Mouse (Mus musculus): ENCODE data around the gene Ltbp2. TPM values are rescaled to one million over a fixed set of nuclear protein-coding genes. Genes with fewer than 3 reads are reported as not detected.

Gene Ltbp2
- 0.04 and 0.21 TPM in 2 replicates for polyA plus RNA-seq (2012)

- TF ChIP-seq GATA1 (IDR thresholded peaks at IDR 0.05; ENCODE audit: low read length) = no peak
These were observed at the start of gene Ltbp2 for GRCm38 (mm10) chr12:84876481-84877121. TSS of gene Ltbp2 (minus strand) at chr12:84876532.

- TF ChIP-seq GATA1 (IDR thresholded peaks at IDR 0.05; ENCODE audit: low read length) = no peak
These were observed 48.0 kb upstream of the Ltbp2 start for GRCm38 (mm10) chr12:84924324-84924723.

- no peak for TF ChIP-seq GATA1 (IDR thresholded peaks at IDR 0.05; ENCODE audit: low read length)
These were observed 45.6 kb upstream of the Ltbp2 start for GRCm38 (mm10) chr12:84921881-84922419.

- TF ChIP-seq GATA1 (IDR thresholded peaks at IDR 0.05; ENCODE audit: low read length) = no peak
These were observed 42.5 kb upstream of the Ltbp2 start for GRCm38 (mm10) chr12:84918809-84919208.

DNA sequence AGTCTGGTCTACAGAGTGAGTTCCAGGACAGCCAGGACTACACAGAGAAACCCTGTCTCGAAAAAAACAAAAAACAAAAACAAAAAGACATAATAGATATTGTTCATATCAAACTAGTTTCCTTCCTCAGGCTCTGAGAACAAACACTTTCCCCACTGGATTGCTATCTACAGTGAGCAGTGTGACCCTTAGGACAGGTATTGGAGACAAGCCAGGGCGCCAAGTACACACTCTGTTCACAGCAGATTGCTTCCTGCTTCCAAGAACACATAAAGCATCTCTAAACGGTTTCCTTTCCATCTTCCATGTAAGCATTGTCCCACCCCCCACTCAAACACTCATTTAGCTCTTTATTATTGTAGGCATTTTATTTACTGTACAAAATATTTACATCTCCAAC is 41.5 kb upstream of the Ltbp2 start:
- no peak for TF ChIP-seq GATA1 (IDR thresholded peaks at IDR 0.05; ENCODE audit: low read length)

- TF ChIP-seq GATA1 (IDR thresholded peaks at IDR 0.05; ENCODE audit: low read length) = no peak
These were observed 38.6 kb upstream of the Ltbp2 start for GRCm38 (mm10) chr12:84914959-84915358.

DNA sequence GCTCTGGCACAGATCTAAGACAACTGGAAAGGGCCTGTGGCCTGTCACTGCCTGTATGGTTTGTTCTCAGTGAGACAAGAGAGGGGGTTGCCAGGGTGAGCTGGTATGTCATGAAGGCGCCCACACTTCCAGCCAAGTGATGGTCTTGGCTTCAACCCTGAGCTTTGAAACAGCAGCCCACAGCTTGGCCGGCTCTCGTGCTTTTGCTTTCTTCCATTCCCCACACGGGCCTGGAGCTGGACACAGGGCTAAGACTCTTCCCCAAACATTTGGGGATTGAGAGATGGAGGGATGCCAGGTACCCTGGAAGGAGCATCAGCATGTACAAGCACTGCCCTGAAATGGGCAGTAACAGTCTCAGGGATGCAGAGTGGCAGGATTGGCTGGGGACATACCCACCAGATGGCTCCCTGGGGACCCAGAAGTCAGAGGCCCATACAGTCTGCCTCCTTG is 36.3 kb upstream of the Ltbp2 start:
- TF ChIP-seq GATA1 (IDR thresholded peaks at IDR 0.05; ENCODE audit: low read length) = no peak

- TF ChIP-seq GATA1 (IDR thresholded peaks at IDR 0.05; ENCODE audit: low read length) = no peak
These were observed 35.3 kb upstream of the Ltbp2 start for GRCm38 (mm10) chr12:84911640-84912039.

DNA sequence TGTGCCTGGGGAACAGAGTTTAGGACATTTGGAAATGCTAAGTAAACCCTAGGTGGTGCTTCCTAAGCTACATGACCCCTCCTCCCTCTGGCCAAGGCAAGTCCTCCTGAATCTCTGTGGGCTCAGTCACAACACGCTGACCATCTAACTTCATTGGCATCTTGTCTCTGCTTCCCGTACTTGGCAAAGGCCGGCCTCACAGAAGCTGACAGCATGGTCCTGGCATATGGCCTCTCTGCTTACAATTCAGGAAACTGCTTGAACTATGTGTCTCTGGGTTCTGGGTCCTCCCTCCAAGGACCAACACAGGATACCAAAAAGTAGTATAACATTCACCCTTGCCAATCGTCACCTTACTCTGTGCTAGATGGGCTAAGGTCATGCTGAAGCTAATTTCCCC is 33.7 kb upstream of the Ltbp2 start:
- TF ChIP-seq GATA1 (IDR thresholded peaks at IDR 0.05; ENCODE audit: low read length) = no peak

DNA sequence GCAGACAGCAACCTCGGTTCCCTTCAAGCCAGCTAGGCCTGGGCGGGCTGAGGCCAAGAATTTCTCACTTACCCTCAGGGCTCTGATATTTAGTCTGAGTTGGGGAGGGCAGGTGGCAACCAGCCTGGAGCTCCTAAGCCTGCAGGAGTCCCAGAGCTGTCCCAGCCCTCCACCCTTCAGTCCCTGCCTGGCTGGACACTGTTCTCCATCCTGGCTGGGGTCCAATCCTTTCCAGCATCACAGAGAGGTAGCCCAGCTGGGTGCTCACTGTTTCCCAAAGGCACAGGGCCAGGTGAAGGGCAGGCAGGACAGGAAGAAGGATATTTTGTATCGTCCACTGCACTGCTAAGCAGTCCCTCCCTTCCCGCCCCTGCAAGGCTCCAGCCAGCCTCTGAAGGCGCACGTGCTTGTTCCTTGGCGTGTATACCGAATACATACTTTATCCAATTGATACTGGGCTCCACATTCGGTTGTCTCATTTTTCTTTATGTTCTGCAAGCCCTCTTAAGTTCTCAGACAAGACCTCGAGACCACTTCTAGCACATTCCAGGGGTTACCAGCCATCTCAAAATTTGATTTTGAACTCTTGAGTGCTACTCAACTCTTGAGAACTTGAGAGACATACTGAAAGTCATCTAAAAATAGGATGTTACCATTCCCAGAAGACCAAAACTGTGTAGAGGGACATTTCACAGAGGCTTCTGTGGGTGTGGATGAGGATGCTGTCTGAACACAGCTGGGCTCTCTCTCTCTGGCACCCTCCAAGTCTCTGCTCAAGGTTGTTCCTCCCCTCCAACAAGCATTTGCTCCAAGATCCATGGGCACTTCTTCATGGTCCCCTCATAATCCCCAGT is 31.5 kb upstream of the Ltbp2 start:
- TF ChIP-seq GATA1 (IDR thresholded peaks at IDR 0.05; ENCODE audit: low read length) = no peak

GRCm38 (mm10) chr12:84907024-84907626 is 30.8 kb upstream of the Ltbp2 start:
- no peak for TF ChIP-seq GATA1 (IDR thresholded peaks at IDR 0.05; ENCODE audit: low read length)

- TF ChIP-seq GATA1 (IDR thresholded peaks at IDR 0.05; ENCODE audit: low read length) = no peak
These were observed 28.1 kb upstream of the Ltbp2 start for GRCm38 (mm10) chr12:84904399-84904798.

DNA sequence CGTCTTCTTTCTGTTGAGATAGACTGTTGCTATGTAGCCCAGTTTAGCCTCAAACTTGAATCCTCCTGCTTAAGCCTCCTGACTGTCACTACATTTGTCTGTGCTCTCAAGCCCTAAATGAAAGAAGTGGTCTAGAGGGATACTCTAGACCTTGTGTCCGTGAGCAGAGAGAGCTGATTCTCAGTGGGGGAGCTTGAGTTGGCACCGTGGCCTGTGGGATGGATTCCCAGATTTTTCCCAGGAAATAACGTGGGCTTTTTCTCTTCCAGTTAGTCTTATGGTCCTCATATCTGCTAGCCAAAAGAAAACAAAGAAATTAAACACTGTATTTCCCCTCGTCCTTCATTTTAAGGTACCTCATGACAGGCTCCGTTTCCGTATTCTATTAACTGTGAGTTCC is 24.0 kb upstream of the Ltbp2 start:
- no peak for TF ChIP-seq GATA1 (IDR thresholded peaks at IDR 0.05; ENCODE audit: low read length)

DNA sequence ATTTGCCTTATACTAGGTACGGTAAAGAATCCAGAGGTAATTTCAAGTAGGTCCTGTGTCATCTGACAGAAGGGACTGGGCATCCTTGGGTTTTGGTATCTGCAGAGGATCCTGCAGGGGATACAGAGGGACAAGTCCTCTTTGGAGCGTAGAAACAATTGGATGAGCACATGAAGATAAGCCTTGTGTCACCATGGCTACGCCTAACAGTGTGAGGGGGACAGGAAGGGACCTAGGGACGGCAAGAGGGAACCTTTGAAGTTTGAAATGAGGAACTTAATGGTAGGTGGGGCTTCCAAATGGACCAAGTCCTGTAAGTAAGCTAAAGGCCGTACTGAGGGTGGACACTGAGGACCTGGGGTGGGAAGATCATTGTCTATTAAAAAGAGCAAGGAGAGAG is 21.0 kb upstream of the Ltbp2 start:
- TF ChIP-seq GATA1 (IDR thresholded peaks at IDR 0.05; ENCODE audit: low read length) = no peak

DNA sequence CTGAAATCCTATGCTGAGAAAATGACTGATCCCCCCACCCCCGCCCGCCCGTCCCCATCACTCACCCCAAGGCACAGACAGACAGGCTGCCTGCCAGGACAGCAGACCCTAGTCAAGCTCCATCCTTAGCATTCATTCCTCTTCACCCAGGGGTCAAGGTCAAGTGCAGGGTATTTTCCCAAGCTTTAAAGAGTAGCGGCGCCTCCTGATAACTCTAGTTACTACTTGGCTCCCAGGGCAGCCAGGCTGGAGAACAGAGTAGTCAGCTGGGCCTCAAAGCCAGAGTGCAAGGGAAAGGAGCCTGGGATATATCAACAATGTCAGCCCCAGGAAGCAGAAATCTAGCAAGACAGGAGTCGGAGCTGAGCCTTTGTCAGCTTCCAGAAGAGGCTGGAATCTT is 19.9 kb upstream of the Ltbp2 start:
- TF ChIP-seq GATA1 (IDR thresholded peaks at IDR 0.05; ENCODE audit: low read length) = no peak

All from G1E-ER4 (cell line).